Mouse (Mus musculus) forebrain, embryonic 10.5 days (tissue): ENCODE measurements around the gene Cyfip1. TPM values are rescaled to one million over a fixed set of nuclear protein-coding genes. Genes with fewer than 3 reads are reported as not detected.

Source experiments
- DNase-seq: peaks from one replicate; pipeline ENCODE4 v3.0.0-alpha.2; 2017; ENCODE audit warnings: low spot score; ENCODE audit errors: extremely low spot score
- H3K27ac ChIP-seq: fragments of 300-500 bp; sonication (generic); 2 replicates; pipeline ENCODE4 v1.5.1; 2016; ENCODE audit warnings: mild to moderate bottlenecking
- H3K27me3 ChIP-seq: fragments of 300-500 bp; sonication (generic); 2 replicates; pipeline ENCODE4 v1.6.1; 2016; ENCODE audit warnings: mild to moderate bottlenecking; ENCODE audit not compliant: poor library complexity, severe bottlenecking
- H3K36me3 ChIP-seq: fragments of 300-500 bp; sonication (generic); replicated peaks from 2 replicates; pipeline ENCODE4 v1.6.1; 2016; ENCODE audit warnings: mild to moderate bottlenecking, moderate library complexity
- H3K4me1 ChIP-seq: fragments of 300-500 bp; sonication (generic); 2 replicates; pipeline ENCODE4 v1.6.1; 2016
- H3K4me3 ChIP-seq: fragments of 300-500 bp; sonication (generic); 2 replicates; pipeline ENCODE4 v1.5.1; 2016; ENCODE audit warnings: mild to moderate bottlenecking, moderate library complexity
- H3K9me3 ChIP-seq: fragments of 300-500 bp; sonication (generic); 2 replicates; pipeline ENCODE4 v1.6.1; 2016; ENCODE audit warnings: mild to moderate bottlenecking, moderate library complexity
- WGBS: fragments of 180-500 bp; shearing (Covaris S2); methylation state at CpG from one replicate; pipeline ENCODE4 v1.1.7; 2016; 5-methylcytosine and 5-hydroxymethylcytosine counted together
- polyA plus RNA-seq: library from polyadenylated mRNA; unstranded; fragments of >200 nt; fragmentation: Nextera tagmentation; extraction: Ambion mirVana; gene quantifications from 2 replicates; pipeline ENCODE4 v1.2.1, GENCODE M21; 2016

Cyfip1 gene
- polyA plus RNA-seq, 1 experiment from 2014 or later, result 87.6 TPM

DNA sequence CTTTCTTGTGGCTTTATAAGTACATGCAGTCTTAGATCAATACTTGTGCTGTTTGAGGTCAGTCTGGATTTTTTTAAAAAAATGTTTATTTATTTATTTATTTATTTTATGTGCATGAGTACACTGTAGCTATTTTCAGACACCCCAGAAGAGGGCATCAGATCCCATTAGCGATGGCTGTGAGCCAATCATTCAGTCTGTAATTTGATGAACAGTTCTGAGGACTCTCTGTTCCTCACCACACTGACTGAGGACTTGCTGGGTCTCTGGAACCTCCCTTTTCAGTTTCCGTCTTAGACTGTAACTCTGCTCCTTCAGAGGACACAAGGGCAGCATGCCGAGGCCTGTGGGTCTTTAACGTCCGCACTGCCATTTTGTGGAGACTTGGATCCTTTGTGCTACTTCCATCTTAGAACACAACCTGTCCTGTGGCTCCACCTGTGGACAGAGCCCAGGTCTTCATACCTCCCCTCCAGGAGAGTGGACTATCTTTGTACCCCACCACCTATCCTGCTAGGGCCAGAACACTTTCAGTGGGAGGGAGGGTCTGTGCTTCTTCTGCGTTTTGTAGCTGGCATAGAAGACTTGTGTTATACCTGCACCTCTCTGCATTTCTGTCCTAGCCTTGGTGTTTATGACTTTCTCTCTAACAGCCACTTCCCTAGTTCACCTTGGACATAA is 28.9 kb downstream of the Cyfip1 start:
- no peak overlapping the region for H3K4me3 ChIP-seq
- peaks cover 24% of the 10 kb centered on the region for H3K4me1 ChIP-seq
- 86% methylated on average over 6 of the region's 6 CpGs for WGBS
- H3K9me3 ChIP-seq, result no peaks in the 10 kb centered on the region
- peaks cover 37% of the 10 kb centered on the region for H3K36me3 ChIP-seq
- no peaks in the 10 kb centered on the region for H3K27me3 ChIP-seq
- DNase-seq, result no peak
- H3K27ac ChIP-seq, result no peak overlapping the region

- Histone ChIP-seq H3K4me1 (peaks cover 14% of the 10 kb centered on the region), H3K27ac (no peak overlapping the region), H3K27me3 (no peaks in the 10 kb centered on the region), H3K9me3 (no peaks in the 10 kb centered on the region), H3K4me3 (no peak overlapping the region), H3K36me3 (peaks cover 47% of the 10 kb centered on the region)
- WGBS, result 83% methylated on average over 5 of the region's 5 CpGs
- no peak for DNase-seq
Measured at GRCm38 (mm10) chr7:55871476-55871875, 29.9 kb downstream of the Cyfip1 start.

DNA sequence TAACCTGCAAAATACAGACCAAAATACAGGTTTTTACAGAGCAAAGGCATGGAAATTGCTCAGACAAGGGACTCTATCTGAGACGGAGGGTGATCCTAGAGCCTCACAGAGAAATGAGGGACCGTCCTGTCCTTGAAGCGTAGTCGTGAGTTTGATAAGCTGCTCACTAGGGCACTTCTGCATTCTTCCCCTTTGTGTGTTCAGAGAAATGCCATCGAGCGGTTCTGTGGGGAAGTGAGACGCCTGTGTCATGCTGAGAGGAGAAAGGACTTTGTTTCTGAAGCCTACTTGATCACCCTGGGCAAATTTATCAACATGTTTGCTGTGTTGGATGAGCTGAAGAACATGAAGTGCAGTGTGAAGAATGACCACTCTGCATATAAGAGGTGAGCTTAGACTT is 33.2 kb downstream of the Cyfip1 start:
- Histone ChIP-seq H3K36me3 (peaks cover 79% of the 10 kb centered on the region), H3K4me1 (no peaks in the 10 kb centered on the region), H3K9me3 (no peaks in the 10 kb centered on the region), H3K27ac (no peak overlapping the region), H3K4me3 (no peak overlapping the region), H3K27me3 (no peaks in the 10 kb centered on the region)
- WGBS, result 93% methylated on average over 7 of the region's 7 CpGs
- DNase-seq, result no peak

DNA sequence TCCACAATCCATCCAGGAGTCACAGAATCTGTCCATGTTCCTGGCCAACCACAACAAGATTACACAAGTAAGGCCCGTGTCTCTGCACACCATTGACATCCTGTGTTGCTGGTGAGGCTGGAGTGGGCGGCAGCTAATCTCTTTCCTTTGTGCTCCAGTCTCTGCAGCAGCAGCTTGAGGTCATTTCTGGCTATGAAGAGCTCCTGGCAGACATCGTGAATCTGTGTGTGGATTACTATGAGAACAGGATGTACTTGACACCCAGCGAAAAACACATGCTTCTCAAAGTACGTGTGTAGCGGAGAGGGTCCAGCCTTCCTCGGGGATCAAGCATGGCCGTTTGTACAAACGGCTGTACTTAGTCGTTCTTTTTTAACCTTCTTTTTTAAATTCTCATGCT is 36.2 kb downstream of the Cyfip1 start:
- Histone ChIP-seq H3K36me3 (peaks cover 97% of the 10 kb centered on the region), H3K27ac (no peak overlapping the region), H3K9me3 (no peaks in the 10 kb centered on the region), H3K27me3 (no peaks in the 10 kb centered on the region), H3K4me1 (no peaks in the 10 kb centered on the region), H3K4me3 (no peak overlapping the region)
- DNase-seq, result no peak
- 92% methylated on average over 10 of the region's 10 CpGs for WGBS

DNA sequence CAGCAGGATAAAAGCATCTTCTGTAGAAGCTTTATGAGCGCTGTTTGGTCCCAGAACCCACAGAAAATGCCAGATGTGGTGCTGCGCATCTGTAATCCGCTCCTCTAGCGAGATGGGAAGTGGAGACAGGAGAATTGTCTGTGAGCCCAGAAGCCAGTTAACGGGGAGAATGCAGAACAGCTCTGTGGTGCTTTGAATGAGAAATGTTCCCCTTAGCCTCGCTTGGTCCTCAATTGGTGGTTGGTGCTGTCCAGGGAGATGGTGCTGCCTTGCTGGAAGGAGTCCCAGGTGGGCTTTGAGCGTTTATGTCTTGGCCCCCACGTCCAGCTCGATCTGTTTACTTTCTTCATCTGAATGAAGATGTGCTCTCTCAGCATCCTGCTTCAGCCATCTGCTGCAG is 39.3 kb downstream of the Cyfip1 start:
- H3K9me3 ChIP-seq, result no peaks in the 10 kb centered on the region
- H3K27ac ChIP-seq, result no peak overlapping the region
- DNase-seq, result no peak
- no peaks in the 10 kb centered on the region for H3K27me3 ChIP-seq
- 88% methylated on average over 9 of the region's 9 CpGs for WGBS
- no peak overlapping the region for H3K4me3 ChIP-seq
- no peaks in the 10 kb centered on the region for H3K4me1 ChIP-seq
- peaks cover 76% of the 10 kb centered on the region for H3K36me3 ChIP-seq

GRCm38 (mm10) chr7:55888603-55889002 is 47.1 kb downstream of the Cyfip1 start:
- no peak overlapping the region for H3K4me3 ChIP-seq
- no peak for DNase-seq
- H3K27ac ChIP-seq, result no peak overlapping the region
- peaks cover 72% of the 10 kb centered on the region for H3K36me3 ChIP-seq
- no peaks in the 10 kb centered on the region for H3K4me1 ChIP-seq
- no peaks in the 10 kb centered on the region for H3K9me3 ChIP-seq
- 89% methylated on average over 4 of the region's 4 CpGs for whole genome bisulfite sequencing
- no peaks in the 10 kb centered on the region for H3K27me3 ChIP-seq

DNA sequence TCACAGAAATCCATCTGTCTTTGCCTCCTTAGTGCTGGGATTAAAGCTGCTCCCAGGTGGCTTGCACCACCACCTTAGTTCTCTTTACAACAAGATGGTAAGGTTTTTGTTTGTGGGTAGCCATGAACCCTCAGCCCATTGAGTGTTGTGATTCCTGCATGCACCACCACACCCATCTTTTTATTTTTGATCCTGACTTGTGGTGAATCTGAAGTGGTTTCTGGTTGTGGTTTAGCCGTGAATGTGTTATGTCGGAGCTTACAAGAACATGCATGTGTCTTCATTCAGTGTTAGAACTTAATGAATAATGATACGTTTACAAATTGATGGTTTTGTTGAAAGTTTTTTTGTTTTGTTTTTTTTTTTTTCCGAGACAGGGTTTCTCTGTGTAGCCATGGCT is 48.5 kb downstream of the Cyfip1 start:
- DNase-seq, result no peak
- Histone ChIP-seq H3K4me1 (no peaks in the 10 kb centered on the region), H3K4me3 (no peak overlapping the region), H3K27ac (no peak overlapping the region), H3K27me3 (no peaks in the 10 kb centered on the region), H3K9me3 (no peaks in the 10 kb centered on the region), H3K36me3 (peaks cover 81% of the 10 kb centered on the region)
- whole genome bisulfite sequencing, result 89% methylated on average over 4 of the region's 4 CpGs

DNA sequence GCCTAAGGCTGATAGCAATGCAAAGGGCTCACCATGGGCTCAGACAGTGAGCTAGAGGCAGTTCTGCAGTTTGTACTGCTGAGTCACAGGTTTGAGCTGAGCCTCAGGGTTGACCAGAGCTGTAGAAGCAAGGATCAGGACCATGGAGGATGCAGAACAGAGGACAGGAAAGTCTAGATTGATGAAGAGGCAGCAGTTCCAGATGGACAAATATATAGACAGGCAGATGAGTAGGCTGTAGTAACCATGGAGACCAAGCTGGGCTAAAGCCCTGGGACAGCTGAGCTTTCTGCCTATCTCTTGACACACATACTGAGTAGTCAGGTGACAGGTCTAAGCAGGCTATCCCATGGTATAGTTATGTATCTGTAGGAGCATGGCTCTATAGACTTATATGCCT is 49.2 kb downstream of the Cyfip1 start:
- DNase-seq, result no peak
- peaks cover 87% of the 10 kb centered on the region for H3K36me3 ChIP-seq
- no peaks in the 10 kb centered on the region for H3K4me1 ChIP-seq
- H3K27me3 ChIP-seq, result no peaks in the 10 kb centered on the region
- no peak overlapping the region for H3K4me3 ChIP-seq
- H3K27ac ChIP-seq, result no peak overlapping the region
- H3K9me3 ChIP-seq, result no peaks in the 10 kb centered on the region

DNA sequence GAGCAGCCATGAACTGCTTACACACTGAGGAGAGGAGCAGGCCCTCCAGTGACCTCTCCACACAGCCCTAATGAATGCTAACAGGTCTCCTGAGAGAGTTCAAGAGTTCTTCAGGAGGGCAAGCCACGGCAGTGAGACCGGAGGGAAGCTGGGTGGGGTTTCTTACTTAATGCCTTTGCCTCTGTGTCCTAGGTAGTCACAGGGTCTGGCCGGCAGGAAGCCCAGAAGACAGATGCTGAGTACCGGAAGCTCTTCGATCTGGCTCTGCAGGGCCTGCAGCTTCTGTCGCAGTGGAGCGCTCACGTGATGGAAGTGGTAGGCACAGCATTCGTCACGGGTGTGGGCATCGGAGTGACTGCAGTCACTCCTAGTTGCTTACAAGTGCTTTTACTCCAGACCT is 50.3 kb downstream of the Cyfip1 start:
- no peaks in the 10 kb centered on the region for H3K27me3 ChIP-seq
- no peak for DNase-seq
- no peak overlapping the region for H3K27ac ChIP-seq
- 89% methylated on average over 11 of the region's 11 CpGs for WGBS
- peaks cover 87% of the 10 kb centered on the region for H3K36me3 ChIP-seq
- H3K9me3 ChIP-seq, result no peaks in the 10 kb centered on the region
- no peaks in the 10 kb centered on the region for H3K4me1 ChIP-seq
- H3K4me3 ChIP-seq, result no peak overlapping the region

GRCm38 (mm10) chr7:55903766-55904165 is 62.2 kb downstream of the Cyfip1 start:
- Histone ChIP-seq H3K4me1 (no peaks in the 10 kb centered on the region), H3K9me3 (no peaks in the 10 kb centered on the region), H3K36me3 (peaks cover 95% of the 10 kb centered on the region), H3K4me3 (no peak overlapping the region), H3K27ac (no peak overlapping the region), H3K27me3 (no peaks in the 10 kb centered on the region)
- WGBS, result 90% methylated on average over 5 of the region's 5 CpGs
- DNase-seq, result no peak

- Histone ChIP-seq H3K27me3 (no peaks in the 10 kb centered on the region), H3K4me1 (no peaks in the 10 kb centered on the region), H3K36me3 (peaks cover 95% of the 10 kb centered on the region), H3K27ac (no peak overlapping the region), H3K4me3 (no peak overlapping the region), H3K9me3 (no peaks in the 10 kb centered on the region)
- DNase-seq, result no peak
- WGBS, result 74% methylated on average over 2 of the region's 2 CpGs
Measured at GRCm38 (mm10) chr7:55905449-55905848, 63.9 kb downstream of the Cyfip1 start.

DNA sequence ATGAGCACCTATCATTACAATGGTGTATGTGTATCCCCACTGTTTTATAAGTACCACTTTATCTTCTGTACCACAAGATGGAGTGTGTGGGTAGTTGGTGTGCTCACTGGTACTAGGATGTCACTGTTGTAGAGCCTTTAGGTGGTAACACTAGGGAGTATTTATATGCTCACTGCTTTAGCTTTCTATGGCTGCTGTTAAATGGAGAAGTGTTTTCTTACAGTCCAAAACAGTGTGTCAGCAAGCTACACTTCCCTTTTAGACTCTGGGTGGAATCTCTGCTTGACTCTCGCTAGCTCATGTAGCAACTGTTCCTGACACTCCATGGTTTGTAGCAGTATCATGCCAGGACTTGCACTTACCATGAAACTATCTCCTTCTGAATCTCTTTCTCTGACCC is 68.0 kb downstream of the Cyfip1 start:
- H3K27ac ChIP-seq, result no peak overlapping the region
- H3K9me3 ChIP-seq, result no peaks in the 10 kb centered on the region
- H3K4me3 ChIP-seq, result no peak overlapping the region
- H3K27me3 ChIP-seq, result no peaks in the 10 kb centered on the region
- H3K36me3 ChIP-seq, result peaks cover 96% of the 10 kb centered on the region
- no peak for DNase-seq
- 95% methylated on average over 1 of the region's 1 CpGs for WGBS
- H3K4me1 ChIP-seq, result no peaks in the 10 kb centered on the region

DNA sequence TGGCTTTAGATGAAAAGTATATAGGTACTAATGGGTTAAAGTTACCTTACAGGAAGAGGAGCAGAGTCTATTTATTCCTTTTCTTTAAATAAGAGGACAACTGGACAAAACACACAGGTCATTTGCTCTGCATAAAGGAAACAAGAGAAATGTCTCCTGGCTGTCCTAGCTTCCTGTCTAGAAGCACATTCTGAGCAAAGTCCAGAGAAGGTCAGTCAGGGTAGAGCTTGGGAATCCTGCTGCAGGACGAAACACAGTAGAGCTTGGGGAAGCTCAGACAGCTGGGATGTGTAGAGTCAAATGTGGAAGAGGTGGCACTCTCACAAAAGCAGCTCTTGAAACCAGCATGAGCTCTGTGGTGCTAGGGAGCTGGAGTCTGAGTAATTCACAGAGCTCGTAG is 68.8 kb downstream of the Cyfip1 start:
- no peaks in the 10 kb centered on the region for H3K27me3 ChIP-seq
- no peaks in the 10 kb centered on the region for H3K4me1 ChIP-seq
- H3K9me3 ChIP-seq, result no peaks in the 10 kb centered on the region
- H3K4me3 ChIP-seq, result no peak overlapping the region
- 81% methylated on average over 2 of the region's 2 CpGs for WGBS
- H3K27ac ChIP-seq, result no peak overlapping the region
- H3K36me3 ChIP-seq, result peaks cover 96% of the 10 kb centered on the region
- DNase-seq, result no peak

- Histone ChIP-seq H3K27ac (no peak overlapping the region), H3K4me3 (no peak overlapping the region), H3K27me3 (no peaks in the 10 kb centered on the region), H3K4me1 (no peaks in the 10 kb centered on the region), H3K9me3 (no peaks in the 10 kb centered on the region), H3K36me3 (peaks cover 96% of the 10 kb centered on the region)
- 90% methylated on average over 8 of the region's 8 CpGs for WGBS
- DNase-seq, result no peak
Measured at GRCm38 (mm10) chr7:55911371-55911770, 69.8 kb downstream of the Cyfip1 start.
